Mouse (Mus musculus) lung, embryonic 14.5 days (tissue): ENCODE data around the gene Gm13119. TPM values are rescaled to one million over a fixed set of nuclear protein-coding genes. Genes with fewer than 3 reads are reported as not detected.

Experiments
- ATAC-seq: fragments of 200-750 bp; cut with Nextera tagmentation; 2 replicates; pipeline ENCODE4 v1.8.0; 2017; ENCODE audit warnings: mild to moderate bottlenecking, moderate TSS enrichment, moderate library complexity; ENCODE audit not compliant: insufficient read depth
- DNase-seq: peaks from one replicate; pipeline ENCODE4 v3.0.0-alpha.2; 2015
- H3K27ac ChIP-seq: fragments of 300-500 bp; sonication (generic); 2 replicates; pipeline ENCODE4 v1.5.1; 2014; ENCODE audit warnings: low read depth, mild to moderate bottlenecking, moderate library complexity
- H3K27me3 ChIP-seq: fragments of 300-500 bp; sonication (generic); 2 replicates; pipeline ENCODE4 v1.6.1; 2014; ENCODE audit warnings: low read length, control low read depth; ENCODE audit not compliant: insufficient read depth
- H3K36me3 ChIP-seq: fragments of 300-500 bp; sonication (generic); 2 replicates; pipeline ENCODE4 v1.6.1; 2014; ENCODE audit warnings: control low read depth; ENCODE audit not compliant: insufficient read depth
- H3K4me1 ChIP-seq: fragments of 300-500 bp; sonication (generic); 2 replicates; pipeline ENCODE4 v1.6.1; 2014; ENCODE audit warnings: antibody characterized with exemption, control low read depth; ENCODE audit not compliant: insufficient read depth
- H3K4me2 ChIP-seq: fragments of 300-500 bp; sonication (generic); 2 replicates; pipeline ENCODE4 v1.6.1; 2014; ENCODE audit warnings: mild to moderate bottlenecking
- H3K4me3 ChIP-seq: fragments of 300-500 bp; sonication (generic); 2 replicates; pipeline ENCODE4 v1.5.1; 2014; ENCODE audit warnings: low read depth, low read length
- H3K9ac ChIP-seq: fragments of 300-500 bp; sonication (generic); 2 replicates; pipeline ENCODE4 v1.6.1; 2014
- H3K9me3 ChIP-seq: fragments of 300-500 bp; sonication (generic); 2 replicates; pipeline ENCODE4 v1.6.1; 2016; ENCODE audit warnings: low read depth, low read length, control low read depth
- CTCF ChIP-seq: IDR thresholded peaks from 2 replicates; pipeline ENCODE4 v1.5.1; 2016; ENCODE audit warnings: antibody characterized with exemption, low read depth
- WGBS: fragments of 180-500 bp; shearing (Covaris S2); extraction: QIAGEN DNeasy Blood & Tissue Kit; methylation state at CpG from one replicate; pipeline ENCODE4 v1.1.7; 2014; 5-methylcytosine and 5-hydroxymethylcytosine counted together
- polyA plus RNA-seq: library from polyadenylated mRNA; unstranded; fragments of >200 nt; fragmentation: Nextera tagmentation; extraction: Ambion mirVana; gene quantifications from 2 replicates; pipeline ENCODE4 v1.2.1, GENCODE M21; 2014

Gm13119 gene
- polyA plus RNA-seq, 1 experiment from 2014 or later = not detected

- DNase-seq = peak; percentile 67
- no peaks in the 10 kb centered on the region for H3K9me3 ChIP-seq
- 4% methylated on average over 17 of the region's 17 CpGs for WGBS
- H3K9ac ChIP-seq = no peak overlapping the region
- peak overlapping the region; percentile 58 for H3K4me2 ChIP-seq
- peak overlapping the region; percentile 24; the same call in 1 of the 2 replicates for H3K27ac ChIP-seq
- H3K27me3 ChIP-seq = no peaks in the 10 kb centered on the region
- H3K36me3 ChIP-seq = no peaks in the 10 kb centered on the region
- H3K4me3 ChIP-seq = peak overlapping the region; percentile 27
- peak; percentile 94 for ATAC-seq
- H3K4me1 ChIP-seq = no peaks in the 10 kb centered on the region
- no peak for TF ChIP-seq CTCF
These were observed 46.8 kb downstream of the Gm13119 start for GRCm38 (mm10) chr4:144404456-144405086.

DNA sequence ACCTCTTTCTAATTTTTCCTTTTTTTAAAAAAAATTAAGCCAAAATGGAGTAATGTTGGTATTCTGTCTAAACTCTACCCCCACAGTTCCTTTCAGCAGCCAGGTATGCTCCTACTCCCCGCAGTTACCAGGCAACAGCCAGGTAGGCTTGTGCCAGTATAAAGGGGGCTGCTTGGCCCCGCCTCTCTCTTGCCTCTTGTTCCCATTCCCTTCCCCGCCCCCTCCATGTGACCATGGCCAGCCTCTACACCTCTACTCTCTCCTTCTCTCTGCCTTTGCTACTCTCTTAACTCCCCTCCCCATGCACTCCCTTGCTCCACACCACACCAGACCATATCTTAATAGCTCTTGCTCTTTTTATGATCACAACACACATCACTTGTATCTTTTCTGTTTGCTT lies 48.5 kb downstream of the Gm13119 start:
- no peaks in the 10 kb centered on the region for H3K9me3 ChIP-seq
- WGBS = 37% methylated on average over 3 of the region's 3 CpGs
- H3K27ac ChIP-seq = no peak overlapping the region
- DNase-seq (no peak), ATAC-seq (no peak)
- no peak overlapping the region for H3K4me3 ChIP-seq
- H3K9ac ChIP-seq = no peak overlapping the region
- H3K4me1 ChIP-seq = no peaks in the 10 kb centered on the region
- TF ChIP-seq CTCF = no peak
- H3K4me2 ChIP-seq = no peak overlapping the region
- H3K27me3 ChIP-seq = no peaks in the 10 kb centered on the region
- no peaks in the 10 kb centered on the region for H3K36me3 ChIP-seq

GRCm38 (mm10) chr4:144408290-144408689 lies 50.5 kb downstream of the Gm13119 start, which contains the start of gene Pramef12:
Gene Pramef12, minus strand, starts transcription at chr4:144408464.
- H3K4me3 ChIP-seq = no peak within 1 kb of the TSS
- no peak for TF ChIP-seq CTCF
- DNase-seq (no peak), ATAC-seq (no peak)
- no peaks in the 10 kb centered on the region for H3K4me1 ChIP-seq
- H3K36me3 ChIP-seq = no peaks in the 10 kb centered on the region
- 59% methylated on average over 9 of the region's 9 CpGs for WGBS
- H3K27ac ChIP-seq = no peak within 1 kb of the TSS
- H3K9ac ChIP-seq = no peak within 1 kb of the TSS
- no peak within 1 kb of the TSS for H3K4me2 ChIP-seq
- no peaks in the 10 kb centered on the region for H3K9me3 ChIP-seq
- H3K27me3 ChIP-seq = no peaks in the 10 kb centered on the region

Other genes with a start within 250 kb of the Gm13119 start
- not detected in 2 replicates for gene Oog3, start 195.3 kb upstream of the Gm13119 start, polyA plus RNA-seq
- not detected in 2 replicates for gene Oog2, start 167.2 kb upstream of the Gm13119 start, polyA plus RNA-seq
- not detected in 2 replicates for gene C87977, start 144.6 kb upstream of the Gm13119 start, polyA plus RNA-seq
- not detected in 2 replicates for gene Pramel5, start 77.5 kb upstream of the Gm13119 start, polyA plus RNA-seq
- not detected in 2 replicates for gene Gm13128, start 27.7 kb upstream of the Gm13119 start, polyA plus RNA-seq
- gene Pramef20, start 20.0 kb downstream of the Gm13119 start, polyA plus RNA-seq = not detected in 2 replicates
- not detected in 2 replicates for gene Pramef12, start 50.5 kb downstream of the Gm13119 start, polyA plus RNA-seq
- gene 1700012P22Rik, start 80.8 kb downstream of the Gm13119 start, polyA plus RNA-seq = not detected in 2 replicates
- gene Gm9944, start 95.4 kb downstream of the Gm13119 start, polyA plus RNA-seq = not detected in 2 replicates
- not detected in 2 replicates for gene Aadacl3, start 105.8 kb downstream of the Gm13119 start, polyA plus RNA-seq
- gene 9430007A20Rik, start 161.9 kb downstream of the Gm13119 start, polyA plus RNA-seq = not detected in 2 replicates
- gene Gm13124, start 207.2 kb downstream of the Gm13119 start, polyA plus RNA-seq = not detected in 2 replicates